Mouse (Mus musculus) right cerebral cortex, adult 18-20 months (tissue): ENCODE data around the gene Paics.

Experiments used
- DNase-seq: peaks from one replicate; pipeline ENCODE4 v3.0.0; 2022; ENCODE audit warnings: mixed read lengths

Paics gene

DNA sequence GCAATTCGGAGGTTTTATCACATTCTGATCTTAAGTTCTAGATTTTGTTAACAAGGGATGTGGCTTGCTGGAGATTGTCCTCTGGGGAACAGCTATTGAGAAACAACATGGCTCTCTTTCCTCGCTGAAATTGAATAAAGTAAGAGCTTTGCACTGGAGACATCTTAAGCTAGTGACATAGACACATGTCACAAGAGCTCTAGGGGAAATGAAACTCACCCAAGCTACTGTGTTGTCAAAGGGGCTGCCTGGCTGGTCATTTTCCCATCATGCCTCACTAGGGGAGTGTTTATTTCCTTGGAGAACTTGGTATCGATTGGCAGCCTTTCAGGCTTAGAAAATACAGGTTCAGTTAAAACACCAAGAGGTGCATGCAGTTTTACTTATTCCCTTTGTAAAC, 62.1 kb downstream of the Paics start:
- DNase-seq = no peak

DNA sequence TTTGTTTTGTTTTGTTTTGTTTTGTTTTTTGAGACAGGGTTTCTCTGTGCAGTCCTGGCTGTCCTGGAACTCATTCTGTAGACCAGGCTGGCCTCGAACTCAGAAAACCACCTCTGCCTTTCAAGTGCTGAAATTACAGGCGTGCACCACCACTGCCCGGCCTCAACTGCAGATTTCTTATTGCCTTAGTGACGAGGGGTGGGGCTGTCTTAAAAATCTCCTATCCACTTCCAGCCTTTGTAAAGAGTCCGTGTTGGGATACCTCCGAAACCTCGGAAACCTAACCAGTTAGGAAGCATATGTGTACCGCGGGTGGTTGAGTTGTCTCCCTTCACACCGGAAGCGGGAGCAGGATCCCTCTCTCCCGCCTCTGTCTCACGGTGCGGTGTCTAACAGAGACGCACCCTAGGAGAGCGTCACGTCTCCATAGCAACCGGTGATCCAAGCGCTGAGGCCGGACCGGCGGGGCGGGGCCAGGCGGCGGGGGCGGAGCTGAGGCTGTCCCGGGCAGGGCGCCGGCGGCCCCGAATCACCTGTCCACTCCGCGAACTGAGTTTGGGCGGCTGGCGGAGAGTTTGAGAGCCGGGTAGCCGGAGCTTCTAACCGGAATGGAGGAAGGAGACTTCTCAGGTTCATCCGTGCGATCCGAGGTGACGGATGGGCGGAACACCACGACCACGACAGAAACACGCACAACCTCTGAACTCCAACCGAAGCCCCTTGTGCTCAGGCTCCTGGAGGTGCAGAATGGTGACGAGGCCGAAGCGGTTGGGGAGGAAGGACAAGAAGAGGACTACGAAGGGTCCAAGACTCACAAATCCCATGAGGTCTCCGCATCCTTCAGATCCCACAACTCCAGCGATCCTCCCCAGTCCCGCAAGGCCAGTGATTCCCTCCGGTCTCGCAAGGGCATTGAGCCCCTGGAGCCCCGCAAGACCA, 64.7 kb downstream of the Paics start, which contains the start of gene Thegl:
Thegl (plus strand) TSS at position 480 of the 939 bp plus-strand sequence.
- peak; percentile 80 for DNase-seq
